Mouse (Mus musculus): ENCODE measurements around the gene Slc2a9. TPM values are rescaled to one million over a fixed set of nuclear protein-coding genes. Genes with fewer than 3 reads are reported as not detected.
A peak's percentile ranks its signal among the peaks of the same experiment; 100 is the strongest.

The Slc2a9 gene
- 3.6 and 4.0 TPM in 2 replicates for polyA plus RNA-seq (2015; fragmentation: Nextera tagmentation; extraction: Ambion mirVana)

GRCm38 (mm10) chr5:38502992-38503391 lies at the start of gene Slc2a9:
Gene Slc2a9, minus strand, starts transcription at chr5:38503143.
- WGBS (ENCODE audit: insufficient replicate concordance): 31% methylated on average over 4 of the region's 4 CpGs
- no peaks in the 10 kb centered on the region for H3K36me3 ChIP-seq (ENCODE audit: control insufficient read depth, insufficient read depth)
- H3K4me1 ChIP-seq (ENCODE audit: control insufficient read depth, low read depth, low read length): peaks cover 58% of the 10 kb centered on the region
- H3K27me3 ChIP-seq (ENCODE audit: control insufficient read depth, insufficient read depth, low read depth, low read length): no peaks in the 10 kb centered on the region
- H3K4me2 ChIP-seq (ENCODE audit: low read depth, low read length): peak within 1 kb of the TSS; percentile 28; the same call in 1 of the 2 replicates
- H3K4me3 ChIP-seq (ENCODE audit: low read depth, low read length): peak within 1 kb of the TSS; percentile 26; the same call in 1 of the 2 replicates
- no peak within 1 kb of the TSS for H3K9ac ChIP-seq (ENCODE audit: low read depth, low read length)
- ATAC-seq (ENCODE audit: low read depth): no peak
- H3K27ac ChIP-seq (ENCODE audit: low read length): peak within 1 kb of the TSS; percentile 54
- H3K9me3 ChIP-seq (replicated peaks; ENCODE audit: control insufficient read depth, low read length): no peaks in the 10 kb centered on the region

DNA sequence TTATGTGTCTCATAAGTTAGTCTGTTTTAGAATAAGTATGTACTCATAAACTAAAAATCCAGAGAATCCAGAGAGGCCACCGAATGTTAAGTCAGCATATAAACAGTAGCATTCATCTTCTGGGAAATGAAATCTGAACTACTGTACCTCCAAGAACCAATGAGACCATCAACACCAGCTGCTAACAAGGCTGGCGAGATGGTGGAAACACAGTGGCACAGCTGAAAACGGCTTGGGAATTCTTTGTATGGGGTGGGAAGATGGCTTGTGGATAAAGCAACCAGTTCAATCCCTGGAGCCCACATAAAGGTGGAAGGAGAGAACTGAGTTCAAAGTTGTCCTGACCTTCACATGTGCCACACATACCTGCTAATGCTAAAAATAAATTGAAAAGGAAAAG lies 49.7 kb upstream of the Slc2a9 start:
- ATAC-seq (ENCODE audit: low read depth): no peak
- no peak overlapping the region for H3K27ac ChIP-seq (ENCODE audit: low read length)
- H3K27me3 ChIP-seq (ENCODE audit: control insufficient read depth, insufficient read depth, low read depth, low read length): no peaks in the 10 kb centered on the region
- H3K4me2 ChIP-seq (ENCODE audit: low read depth, low read length): no peak overlapping the region
- no peak overlapping the region for H3K9ac ChIP-seq (ENCODE audit: low read depth, low read length)
- H3K4me3 ChIP-seq (ENCODE audit: low read depth, low read length): no peak overlapping the region
- peaks cover 7% of the 10 kb centered on the region for H3K36me3 ChIP-seq (ENCODE audit: control insufficient read depth, insufficient read depth)
- no peaks in the 10 kb centered on the region for H3K9me3 ChIP-seq (replicated peaks; ENCODE audit: control insufficient read depth, low read length)
- H3K4me1 ChIP-seq (ENCODE audit: control insufficient read depth, low read depth, low read length): peaks cover 10% of the 10 kb centered on the region
- 67% methylated on average over 3 of the region's 3 CpGs for WGBS (ENCODE audit: insufficient replicate concordance)

GRCm38 (mm10) chr5:38550221-38550768 lies 47.4 kb upstream of the Slc2a9 start:
- Histone ChIP-seq H3K9ac (ENCODE audit: low read depth, low read length) (no peak overlapping the region), H3K4me1 (ENCODE audit: control insufficient read depth, low read depth, low read length) (peaks cover 4% of the 10 kb centered on the region; the same call in 1 of the 2 replicates), H3K27me3 (ENCODE audit: control insufficient read depth, insufficient read depth, low read depth, low read length) (no peaks in the 10 kb centered on the region), H3K4me2 (ENCODE audit: low read depth, low read length) (no peak overlapping the region), H3K36me3 (ENCODE audit: control insufficient read depth, insufficient read depth) (peaks cover 26% of the 10 kb centered on the region), H3K9me3 (replicated peaks; ENCODE audit: control insufficient read depth, low read length) (no peaks in the 10 kb centered on the region), H3K4me3 (ENCODE audit: low read depth, low read length) (no peak overlapping the region), H3K27ac (ENCODE audit: low read length) (no peak overlapping the region)
- ATAC-seq (ENCODE audit: low read depth): no peak
- WGBS (ENCODE audit: insufficient replicate concordance): 55% methylated on average over 1 of the region's 1 CpGs

- H3K36me3 ChIP-seq (ENCODE audit: control insufficient read depth, insufficient read depth): peaks cover 30% of the 10 kb centered on the region
- H3K27ac ChIP-seq (ENCODE audit: low read length): no peak overlapping the region
- H3K4me2 ChIP-seq (ENCODE audit: low read depth, low read length): no peak overlapping the region
- no peak overlapping the region for H3K9ac ChIP-seq (ENCODE audit: low read depth, low read length)
- ATAC-seq (ENCODE audit: low read depth): no peak
- H3K4me3 ChIP-seq (ENCODE audit: low read depth, low read length): no peak overlapping the region
- peaks cover 4% of the 10 kb centered on the region; the same call in 1 of the 2 replicates for H3K4me1 ChIP-seq (ENCODE audit: control insufficient read depth, low read depth, low read length)
- H3K9me3 ChIP-seq (replicated peaks; ENCODE audit: control insufficient read depth, low read length): no peaks in the 10 kb centered on the region
- 64% methylated on average over 3 of the region's 3 CpGs for WGBS (ENCODE audit: insufficient replicate concordance)
- H3K27me3 ChIP-seq (ENCODE audit: control insufficient read depth, insufficient read depth, low read depth, low read length): no peaks in the 10 kb centered on the region
Measured at GRCm38 (mm10) chr5:38549461-38549909, 46.5 kb upstream of the Slc2a9 start.

- no peak for ATAC-seq (ENCODE audit: low read depth)
- Histone ChIP-seq H3K4me3 (ENCODE audit: low read depth, low read length) (no peak overlapping the region), H3K9me3 (replicated peaks; ENCODE audit: control insufficient read depth, low read length) (no peaks in the 10 kb centered on the region), H3K36me3 (ENCODE audit: control insufficient read depth, insufficient read depth) (peaks cover 41% of the 10 kb centered on the region), H3K9ac (ENCODE audit: low read depth, low read length) (no peak overlapping the region), H3K4me2 (ENCODE audit: low read depth, low read length) (no peak overlapping the region), H3K4me1 (ENCODE audit: control insufficient read depth, low read depth, low read length) (no peaks in the 10 kb centered on the region), H3K27me3 (ENCODE audit: control insufficient read depth, insufficient read depth, low read depth, low read length) (no peaks in the 10 kb centered on the region), H3K27ac (ENCODE audit: low read length) (no peak overlapping the region)
- WGBS (ENCODE audit: insufficient replicate concordance): 81% methylated on average over 6 of the region's 6 CpGs
Measured at GRCm38 (mm10) chr5:38547375-38547774, 44.4 kb upstream of the Slc2a9 start.

GRCm38 (mm10) chr5:38544423-38545415 lies 41.8 kb upstream of the Slc2a9 start:
- Histone ChIP-seq H3K4me3 (ENCODE audit: low read depth, low read length) (no peak overlapping the region), H3K9ac (ENCODE audit: low read depth, low read length) (no peak overlapping the region), H3K27me3 (ENCODE audit: control insufficient read depth, insufficient read depth, low read depth, low read length) (no peaks in the 10 kb centered on the region), H3K9me3 (replicated peaks; ENCODE audit: control insufficient read depth, low read length) (no peaks in the 10 kb centered on the region), H3K27ac (ENCODE audit: low read length) (no peak overlapping the region), H3K4me2 (ENCODE audit: low read depth, low read length) (no peak overlapping the region), H3K36me3 (ENCODE audit: control insufficient read depth, insufficient read depth) (peaks cover 55% of the 10 kb centered on the region), H3K4me1 (ENCODE audit: control insufficient read depth, low read depth, low read length) (no peaks in the 10 kb centered on the region)
- 72% methylated on average over 5 of the region's 5 CpGs for WGBS (ENCODE audit: insufficient replicate concordance)
- no peak for ATAC-seq (ENCODE audit: low read depth)

DNA sequence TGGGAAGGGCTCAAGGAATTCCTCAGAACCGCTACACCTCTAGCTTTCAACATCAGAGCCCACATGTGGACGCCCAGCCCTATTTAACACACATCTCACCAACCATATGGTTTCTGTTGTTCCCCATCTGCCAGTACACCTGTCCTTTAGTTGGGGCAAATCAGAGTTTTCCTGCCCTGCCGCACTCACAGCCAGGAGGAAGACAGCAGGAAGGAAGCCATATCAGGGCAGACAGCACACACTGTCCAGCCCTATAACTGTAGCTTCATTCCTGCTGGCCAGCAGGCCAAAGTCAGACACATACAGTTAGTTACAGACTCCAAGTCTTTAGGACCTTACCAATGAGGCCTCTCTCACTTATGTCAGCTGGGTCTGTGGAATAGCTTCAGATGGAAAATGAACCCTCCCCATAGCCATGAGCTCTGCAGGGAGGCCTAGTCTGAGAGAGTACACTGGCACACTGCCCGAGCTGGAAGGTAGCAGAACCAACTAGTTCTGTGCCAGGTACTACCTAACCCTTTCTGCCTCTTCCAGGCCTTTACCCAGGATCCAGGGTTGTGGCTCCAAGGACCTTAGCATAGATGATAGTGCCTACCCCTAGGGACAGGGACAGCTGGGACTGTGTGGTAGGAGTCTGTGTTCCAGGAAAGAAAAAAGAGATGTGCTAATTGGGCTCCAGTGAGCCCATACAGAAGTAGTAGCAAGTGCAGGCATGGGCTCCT lies 40.7 kb upstream of the Slc2a9 start:
- Histone ChIP-seq H3K27ac (ENCODE audit: low read length) (no peak overlapping the region), H3K27me3 (ENCODE audit: control insufficient read depth, insufficient read depth, low read depth, low read length) (no peaks in the 10 kb centered on the region), H3K36me3 (ENCODE audit: control insufficient read depth, insufficient read depth) (peaks cover 61% of the 10 kb centered on the region), H3K9me3 (replicated peaks; ENCODE audit: control insufficient read depth, low read length) (no peaks in the 10 kb centered on the region), H3K9ac (ENCODE audit: low read depth, low read length) (no peak overlapping the region), H3K4me1 (ENCODE audit: control insufficient read depth, low read depth, low read length) (no peaks in the 10 kb centered on the region), H3K4me3 (ENCODE audit: low read depth, low read length) (no peak overlapping the region), H3K4me2 (ENCODE audit: low read depth, low read length) (no peak overlapping the region)
- WGBS (ENCODE audit: insufficient replicate concordance): 69% methylated on average over 4 of the region's 4 CpGs
- ATAC-seq (ENCODE audit: low read depth): no peak

GRCm38 (mm10) chr5:38541728-38542127 lies 38.8 kb upstream of the Slc2a9 start:
- Histone ChIP-seq H3K9me3 (replicated peaks; ENCODE audit: control insufficient read depth, low read length) (no peaks in the 10 kb centered on the region), H3K9ac (ENCODE audit: low read depth, low read length) (no peak overlapping the region), H3K4me3 (ENCODE audit: low read depth, low read length) (no peak overlapping the region), H3K4me1 (ENCODE audit: control insufficient read depth, low read depth, low read length) (no peaks in the 10 kb centered on the region), H3K27ac (ENCODE audit: low read length) (no peak overlapping the region), H3K27me3 (ENCODE audit: control insufficient read depth, insufficient read depth, low read depth, low read length) (no peaks in the 10 kb centered on the region), H3K4me2 (ENCODE audit: low read depth, low read length) (no peak overlapping the region), H3K36me3 (ENCODE audit: control insufficient read depth, insufficient read depth) (peaks cover 66% of the 10 kb centered on the region)
- no peak for ATAC-seq (ENCODE audit: low read depth)
- 77% methylated on average over 3 of the region's 3 CpGs for WGBS (ENCODE audit: insufficient replicate concordance)
